Mouse (Mus musculus): Measurements from ENCODE around the gene Pax6. TPM values are rescaled to one million over a fixed set of nuclear protein-coding genes. Genes with fewer than 3 reads are reported as not detected.

Gene Pax6
- polyA plus RNA-seq, 1 experiment from 2014 or later: 20.8 TPM

- ATAC-seq (ENCODE audit: insufficient number of reproducible peaks, insufficient read depth, low FRiP score, low TSS enrichment): no peak
- 0% methylated on average over 2 of the region's 2 CpGs for WGBS
- H3K27me3 ChIP-seq: peaks cover 82% of the 10 kb centered on the region
- H3K9me3 ChIP-seq: no peaks in the 10 kb centered on the region
- H3K9ac ChIP-seq: no peak overlapping the region
- no peaks in the 10 kb centered on the region for H3K36me3 ChIP-seq
- no peak overlapping the region for H3K4me3 ChIP-seq
- H3K27ac ChIP-seq: no peak overlapping the region
- H3K4me2 ChIP-seq (replicated peaks): 0 out of 2 replicates have a peak overlapping the region, but pooled peaks have one; percentile 9
- peaks cover 23% of the 10 kb centered on the region for H3K4me1 ChIP-seq
Observed at GRCm38 (mm10) chr2:105679331-105679730, 10.6 kb downstream of the Pax6 start.

- Histone ChIP-seq H3K4me3 (no peak overlapping the region), H3K27ac (no peak overlapping the region), H3K4me2 (replicated peaks) (peak overlapping the region; percentile 32), H3K9ac (no peak overlapping the region), H3K36me3 (no peaks in the 10 kb centered on the region), H3K27me3 (peaks cover 79% of the 10 kb centered on the region), H3K9me3 (no peaks in the 10 kb centered on the region), H3K4me1 (peaks cover 16% of the 10 kb centered on the region)
- peak; percentile 80 for ATAC-seq (ENCODE audit: insufficient number of reproducible peaks, insufficient read depth, low FRiP score, low TSS enrichment)
- 1% methylated on average over 24 of the region's 24 CpGs for WGBS
Observed at GRCm38 (mm10) chr2:105680146-105680998, 11.7 kb downstream of the Pax6 start.

DNA sequence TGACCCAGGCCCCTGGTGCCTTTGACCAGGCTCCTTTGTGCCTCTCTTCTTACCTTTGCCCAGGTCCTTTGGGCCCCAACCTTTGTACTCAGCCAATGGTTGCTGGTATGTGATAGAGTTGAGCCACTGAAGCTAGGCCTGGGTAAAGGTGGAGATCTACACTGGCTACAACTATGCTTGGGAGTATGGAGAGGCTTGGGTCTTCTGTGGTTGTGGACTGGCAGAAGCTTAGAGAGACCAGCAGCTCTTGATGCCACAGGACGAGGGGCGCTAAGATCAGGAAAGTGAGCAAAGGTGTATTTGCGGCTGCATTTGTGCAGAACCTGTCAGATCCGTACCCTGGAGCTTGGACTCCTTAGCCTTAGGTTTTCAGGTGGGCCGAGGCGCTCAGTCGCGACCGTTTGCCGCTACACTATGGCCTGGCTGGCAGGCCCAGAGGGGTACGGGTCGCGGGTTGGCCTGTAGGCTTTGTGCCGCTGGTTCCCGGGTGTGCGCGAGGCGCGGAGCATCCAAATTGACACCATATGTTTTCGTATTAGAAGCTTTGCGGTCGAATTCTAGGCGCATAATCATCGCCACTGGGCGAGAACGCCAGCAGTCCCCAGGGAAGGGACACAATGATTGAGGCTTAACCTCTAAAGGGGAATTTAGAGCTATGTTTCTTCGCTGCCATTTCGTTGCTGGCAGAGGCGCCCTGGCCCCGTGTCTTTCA, 12.5 kb downstream of the Pax6 start:
- no peak for ATAC-seq (ENCODE audit: insufficient number of reproducible peaks, insufficient read depth, low FRiP score, low TSS enrichment)
- no peak overlapping the region for H3K27ac ChIP-seq
- no peaks in the 10 kb centered on the region for H3K9me3 ChIP-seq
- H3K36me3 ChIP-seq: no peaks in the 10 kb centered on the region
- no peak overlapping the region for H3K9ac ChIP-seq
- peak overlapping the region; percentile 32 for H3K4me2 ChIP-seq (replicated peaks)
- H3K27me3 ChIP-seq: peaks cover 81% of the 10 kb centered on the region
- WGBS: 2% methylated on average over 30 of the region's 30 CpGs
- H3K4me1 ChIP-seq: peaks cover 12% of the 10 kb centered on the region
- 0 out of 2 replicates have a peak overlapping the region, but pooled peaks have one; percentile 19 for H3K4me3 ChIP-seq

DNA sequence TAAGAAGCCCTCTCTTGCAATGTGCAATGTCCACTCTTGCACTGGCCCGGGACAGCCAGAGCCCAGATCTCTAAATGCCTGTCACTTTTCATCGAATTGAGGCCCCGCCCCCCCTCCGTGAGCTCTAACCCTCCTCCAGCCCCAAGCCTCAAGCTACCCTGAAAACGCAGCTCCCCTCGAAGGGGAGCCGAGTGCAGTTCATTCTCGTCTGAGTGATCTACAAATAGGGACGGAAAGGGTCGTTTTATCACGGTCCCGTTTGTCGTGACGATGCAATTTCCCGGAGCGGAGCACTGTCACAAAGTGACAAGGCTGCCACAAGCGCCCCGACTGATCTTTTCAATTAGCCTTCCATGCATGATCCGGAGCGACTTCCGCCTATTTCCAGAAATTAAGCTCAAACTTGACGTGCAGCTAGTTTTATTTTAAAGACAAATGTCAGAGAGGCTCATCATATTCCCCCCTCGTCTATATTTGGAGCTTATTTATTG, 13.4 kb downstream of the Pax6 start:
- no peak overlapping the region for H3K4me2 ChIP-seq (replicated peaks)
- peaks cover 8% of the 10 kb centered on the region for H3K4me1 ChIP-seq
- H3K9ac ChIP-seq: no peak overlapping the region
- no peak overlapping the region for H3K27ac ChIP-seq
- H3K36me3 ChIP-seq: no peaks in the 10 kb centered on the region
- WGBS: 1% methylated on average over 23 of the region's 23 CpGs
- no peak for ATAC-seq (ENCODE audit: insufficient number of reproducible peaks, insufficient read depth, low FRiP score, low TSS enrichment)
- peaks cover 85% of the 10 kb centered on the region for H3K27me3 ChIP-seq
- H3K9me3 ChIP-seq: no peaks in the 10 kb centered on the region
- H3K4me3 ChIP-seq: no peak overlapping the region

- peaks cover 87% of the 10 kb centered on the region for H3K27me3 ChIP-seq
- H3K36me3 ChIP-seq: no peaks in the 10 kb centered on the region
- H3K27ac ChIP-seq: no peak overlapping the region
- no peak overlapping the region for H3K4me2 ChIP-seq (replicated peaks)
- peak overlapping the region; percentile 10; the same call in 1 of the 2 replicates for H3K4me3 ChIP-seq
- peaks cover 10% of the 10 kb centered on the region for H3K4me1 ChIP-seq
- no peaks in the 10 kb centered on the region for H3K9me3 ChIP-seq
- H3K9ac ChIP-seq: no peak overlapping the region
- ATAC-seq (ENCODE audit: insufficient number of reproducible peaks, insufficient read depth, low FRiP score, low TSS enrichment): no peak
- WGBS: 4% methylated on average over 21 of the region's 21 CpGs
Observed at GRCm38 (mm10) chr2:105682634-105683351, 14.1 kb downstream of the Pax6 start.

DNA sequence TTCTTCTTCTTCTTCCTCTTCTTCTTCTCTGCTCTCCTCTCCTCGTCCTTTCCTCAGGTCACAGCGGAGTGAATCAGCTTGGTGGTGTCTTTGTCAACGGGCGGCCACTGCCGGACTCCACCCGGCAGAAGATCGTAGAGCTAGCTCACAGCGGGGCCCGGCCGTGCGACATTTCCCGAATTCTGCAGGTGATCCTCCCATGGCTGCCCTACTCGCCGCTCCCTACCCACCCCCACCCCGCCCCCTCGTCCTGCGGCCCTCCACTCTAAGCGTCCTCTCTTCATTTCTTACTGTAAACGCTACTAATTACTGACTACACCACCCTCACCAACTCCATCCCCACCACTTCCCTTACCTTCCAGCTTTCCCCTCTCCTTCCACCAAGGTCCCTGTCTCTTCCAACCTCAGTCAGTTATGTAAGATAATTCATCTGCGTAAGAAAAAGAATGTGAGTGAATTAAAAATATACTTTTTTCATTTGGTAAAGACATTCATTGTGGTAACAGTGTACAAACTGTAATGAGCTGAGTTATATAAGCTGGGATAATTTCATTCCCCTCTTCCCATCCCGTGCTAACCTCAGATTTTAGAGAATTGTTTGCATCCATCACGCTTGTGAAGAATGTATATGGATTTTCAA, 15.2 kb downstream of the Pax6 start:
- H3K36me3 ChIP-seq: no peaks in the 10 kb centered on the region
- WGBS: 5% methylated on average over 22 of the region's 22 CpGs
- H3K4me1 ChIP-seq: peaks cover 11% of the 10 kb centered on the region
- H3K4me2 ChIP-seq (replicated peaks): no peak overlapping the region
- H3K9ac ChIP-seq: no peak overlapping the region
- H3K27me3 ChIP-seq: peaks cover 89% of the 10 kb centered on the region
- H3K27ac ChIP-seq: no peak overlapping the region
- no peaks in the 10 kb centered on the region for H3K9me3 ChIP-seq
- ATAC-seq (ENCODE audit: insufficient number of reproducible peaks, insufficient read depth, low FRiP score, low TSS enrichment): no peak
- H3K4me3 ChIP-seq: no peak overlapping the region

DNA sequence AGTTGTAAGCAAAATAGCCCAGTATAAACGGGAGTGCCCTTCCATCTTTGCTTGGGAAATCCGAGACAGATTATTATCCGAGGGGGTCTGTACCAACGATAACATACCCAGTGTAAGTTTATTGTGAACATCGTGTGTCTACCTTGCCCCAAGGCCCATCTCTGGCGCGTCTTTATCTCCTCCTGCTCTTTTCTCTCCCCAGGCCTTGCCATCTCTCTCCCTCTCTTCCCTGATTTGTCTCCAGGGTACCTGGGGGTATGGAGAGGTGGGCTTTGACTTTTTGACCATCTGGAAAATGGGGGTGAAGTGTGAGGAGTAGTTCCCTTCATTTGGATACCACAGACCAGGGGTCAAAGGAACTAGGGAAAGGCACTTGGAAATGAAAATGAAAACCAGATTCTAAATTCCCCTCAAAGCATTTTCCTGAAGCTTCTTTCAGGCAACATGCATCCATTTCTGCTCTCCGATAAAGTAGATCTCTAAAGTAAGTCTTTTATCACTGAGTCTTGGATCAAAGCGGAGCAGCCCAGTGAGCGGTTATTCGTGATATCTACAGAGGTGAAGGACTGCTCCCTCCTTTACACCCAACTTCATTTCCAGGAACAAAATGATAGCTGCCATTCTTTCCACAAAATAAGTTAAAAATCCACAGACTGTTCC, 16.4 kb downstream of the Pax6 start:
- Histone ChIP-seq H3K4me1 (peaks cover 11% of the 10 kb centered on the region), H3K36me3 (no peaks in the 10 kb centered on the region), H3K27me3 (peaks cover 89% of the 10 kb centered on the region), H3K9me3 (no peaks in the 10 kb centered on the region), H3K4me3 (no peak overlapping the region), H3K9ac (no peak overlapping the region), H3K27ac (no peak overlapping the region), H3K4me2 (replicated peaks) (no peak overlapping the region)
- no peak for ATAC-seq (ENCODE audit: insufficient number of reproducible peaks, insufficient read depth, low FRiP score, low TSS enrichment)
- 17% methylated on average over 11 of the region's 11 CpGs for WGBS

GRCm38 (mm10) chr2:105685651-105686050, 17.0 kb downstream of the Pax6 start:
- Histone ChIP-seq H3K4me2 (replicated peaks) (no peak overlapping the region), H3K9ac (no peak overlapping the region), H3K4me3 (no peak overlapping the region), H3K9me3 (no peaks in the 10 kb centered on the region), H3K4me1 (peaks cover 11% of the 10 kb centered on the region), H3K27ac (no peak overlapping the region), H3K27me3 (peaks cover 88% of the 10 kb centered on the region), H3K36me3 (no peaks in the 10 kb centered on the region)
- ATAC-seq (ENCODE audit: insufficient number of reproducible peaks, insufficient read depth, low FRiP score, low TSS enrichment): no peak
- WGBS: 14% methylated on average over 11 of the region's 11 CpGs

DNA sequence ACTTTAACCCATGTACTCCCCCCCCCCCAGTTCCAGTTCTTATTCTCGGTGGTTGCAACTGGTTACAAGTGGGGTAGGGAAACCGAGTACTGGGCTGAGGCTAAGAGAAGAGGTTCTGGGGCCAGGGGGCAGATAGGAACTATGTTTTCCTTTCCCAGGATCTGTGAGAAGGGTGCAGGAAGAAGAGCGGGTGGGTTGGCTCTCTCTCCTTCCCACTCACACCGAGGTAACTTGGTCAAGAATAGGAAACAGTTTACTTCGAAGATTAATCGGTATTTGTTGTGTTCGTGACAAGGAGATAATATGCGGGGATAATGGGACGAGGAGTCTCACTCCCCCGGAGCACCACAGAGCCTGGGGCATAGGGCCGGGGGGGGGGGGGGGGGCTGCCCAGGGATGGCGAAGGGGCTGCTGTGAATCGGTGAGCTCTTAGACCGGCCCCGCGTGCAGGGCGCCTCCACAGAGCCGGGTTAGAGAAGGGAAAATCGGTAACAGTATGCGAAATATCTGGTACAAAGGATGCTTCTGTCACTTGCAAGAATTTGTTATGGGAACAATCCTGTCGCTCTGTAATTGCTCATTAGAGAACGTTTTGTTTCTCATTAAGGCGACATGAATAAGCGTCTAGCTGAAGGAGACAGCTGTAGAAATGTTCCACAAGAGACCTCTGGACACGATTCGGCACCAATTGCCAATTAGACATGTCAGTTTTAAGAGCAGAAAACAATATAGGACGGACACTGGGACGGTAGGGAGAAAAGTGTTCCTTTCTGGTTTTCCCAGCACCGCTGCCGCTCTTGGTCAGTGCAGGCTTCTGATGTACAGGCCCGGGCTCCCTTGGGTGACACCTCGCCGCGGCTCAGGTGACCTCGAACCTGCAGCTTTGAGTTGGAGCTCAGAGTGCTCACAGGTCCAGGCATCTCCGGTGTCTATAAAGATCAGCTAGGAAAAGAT, 17.9 kb downstream of the Pax6 start:
- H3K9ac ChIP-seq: no peak overlapping the region
- ATAC-seq (ENCODE audit: insufficient number of reproducible peaks, insufficient read depth, low FRiP score, low TSS enrichment): no peak
- no peak overlapping the region for H3K27ac ChIP-seq
- H3K36me3 ChIP-seq: no peaks in the 10 kb centered on the region
- H3K4me1 ChIP-seq: peaks cover 5% of the 10 kb centered on the region; the same call in 1 of the 2 replicates
- no peak overlapping the region for H3K4me2 ChIP-seq (replicated peaks)
- H3K27me3 ChIP-seq: peaks cover 84% of the 10 kb centered on the region
- 5% methylated on average over 36 of the region's 36 CpGs for WGBS
- H3K9me3 ChIP-seq: no peaks in the 10 kb centered on the region
- no peak overlapping the region for H3K4me3 ChIP-seq
